Mouse (Mus musculus): Measurements from ENCODE around the gene Gatd1.

- TF ChIP-seq GATA1 (IDR thresholded peaks at IDR 0.05; ENCODE audit: borderline replicate concordance, low read length) = no peak
- no peak for TF ChIP-seq FLI1 (IDR thresholded peaks at IDR 0.05; ENCODE audit: low read length)
Measured at GRCm38 (mm10) chr7:141458661-141459060, 44.7 kb upstream of the Gatd1 start.
